Mouse (Mus musculus) thymus, adult 2 months (tissue): ENCODE measurements around the gene Nelfa. TPM values are rescaled to one million over a fixed set of nuclear protein-coding genes. Genes with fewer than 3 reads are reported as not detected.
A peak's percentile ranks its signal among the peaks of the same experiment; 100 is the strongest.

ENCODE experiments used
- DNase-seq: peaks from one replicate; pipeline ENCODE4 v3.0.0; 2021
- H3K27ac ChIP-seq: fragments of 200-500 bp; 2 replicates; pipeline ENCODE4 v1.5.1; 2012; ENCODE audit warnings: low read length, control low read depth; ENCODE audit not compliant: control insufficient read depth, insufficient read depth
- H3K27me3 ChIP-seq: fragments of 200-500 bp; 2 replicates; pipeline ENCODE4 v1.6.1; 2012; ENCODE audit warnings: mild to moderate bottlenecking, low read length, moderate library complexity, mixed read lengths; ENCODE audit not compliant: control insufficient read depth, insufficient read depth
- H3K36me3 ChIP-seq: fragments of 200-500 bp; 2 replicates; pipeline ENCODE4 v1.6.1; 2012; ENCODE audit warnings: mild to moderate bottlenecking, low read length, moderate library complexity; ENCODE audit not compliant: control insufficient read depth, insufficient read depth
- H3K4me1 ChIP-seq: fragments of 200-500 bp; replicated peaks from 2 replicates; pipeline ENCODE4 v1.6.1; 2012; ENCODE audit warnings: low read length; ENCODE audit not compliant: control insufficient read depth, insufficient read depth
- H3K4me3 ChIP-seq: fragments of 200-500 bp; 2 replicates; pipeline ENCODE4 v1.5.1; 2012; ENCODE audit warnings: mild to moderate bottlenecking, low read length, control low read depth, moderate library complexity; ENCODE audit not compliant: control insufficient read depth, insufficient read depth
- CTCF ChIP-seq: fragments of 200-500 bp; IDR thresholded peaks from 2 replicates; pipeline ENCODE4 v1.5.1; 2012; ENCODE audit warnings: mild to moderate bottlenecking, control low read depth, low read length, moderate library complexity, borderline replicate concordance; ENCODE audit not compliant: control insufficient read depth, poor library complexity, insufficient read depth; ENCODE audit errors: extremely low read depth
- POLR2A ChIP-seq: fragments of 200-500 bp; IDR thresholded peaks from 2 replicates; pipeline ENCODE4 v1.6.1; 2012; ENCODE audit warnings: mild to moderate bottlenecking, low read length, control low read depth, moderate library complexity; ENCODE audit not compliant: control insufficient read depth, poor library complexity, insufficient read depth; ENCODE audit errors: extremely low read depth
- WGBS: fragments of 180-500 bp; shearing (Covaris S2); methylation state at CpG from one replicate; pipeline ENCODE4 v1.1.7; 2018; 5-methylcytosine and 5-hydroxymethylcytosine counted together
- polyA plus RNA-seq: library from polyadenylated mRNA; depleted of rRNA; stranded (reverse); fragments of >200 nt; gene quantifications from 2 replicates; pipeline ENCODE4 v1.2.3, GENCODE M21; 2012; rRNA removed

Gene Nelfa
- 85.1 and 100 TPM in 2 replicates for polyA plus RNA-seq

DNA sequence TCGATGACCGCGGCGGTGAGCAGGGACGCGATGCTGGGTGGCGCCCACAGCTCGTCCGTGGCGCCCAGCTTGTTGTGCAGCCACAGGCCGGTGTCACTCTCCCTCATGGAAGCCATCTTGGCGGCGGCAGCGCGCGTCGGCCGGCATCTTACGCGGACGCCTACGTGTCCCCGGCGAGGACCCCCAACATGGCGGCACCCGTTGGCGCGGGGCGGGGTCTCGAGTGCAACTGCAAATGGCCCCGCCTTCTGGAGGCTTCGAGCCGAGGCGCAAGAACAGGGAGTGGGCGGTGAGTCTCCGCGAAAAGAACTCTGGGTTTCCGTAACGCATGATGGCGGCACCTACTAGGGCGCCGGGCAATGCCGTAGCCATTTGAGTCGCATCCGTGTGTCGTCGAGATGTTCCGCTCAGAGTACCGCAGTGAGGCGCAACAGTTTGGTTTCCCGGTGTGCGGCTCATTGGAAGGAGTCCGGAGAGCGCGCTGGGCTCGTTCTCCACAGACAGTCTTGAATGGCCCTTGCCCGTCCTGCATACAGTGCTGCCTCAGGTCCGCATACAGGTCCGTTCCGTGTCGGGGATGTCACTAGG is at the start of gene Nelfa:
Gene Nelfa, minus strand, starts transcription at position 294 of the 588 bp plus-strand sequence.
- under 1% methylated on average over 61 of the region's 61 CpGs for WGBS

DNA sequence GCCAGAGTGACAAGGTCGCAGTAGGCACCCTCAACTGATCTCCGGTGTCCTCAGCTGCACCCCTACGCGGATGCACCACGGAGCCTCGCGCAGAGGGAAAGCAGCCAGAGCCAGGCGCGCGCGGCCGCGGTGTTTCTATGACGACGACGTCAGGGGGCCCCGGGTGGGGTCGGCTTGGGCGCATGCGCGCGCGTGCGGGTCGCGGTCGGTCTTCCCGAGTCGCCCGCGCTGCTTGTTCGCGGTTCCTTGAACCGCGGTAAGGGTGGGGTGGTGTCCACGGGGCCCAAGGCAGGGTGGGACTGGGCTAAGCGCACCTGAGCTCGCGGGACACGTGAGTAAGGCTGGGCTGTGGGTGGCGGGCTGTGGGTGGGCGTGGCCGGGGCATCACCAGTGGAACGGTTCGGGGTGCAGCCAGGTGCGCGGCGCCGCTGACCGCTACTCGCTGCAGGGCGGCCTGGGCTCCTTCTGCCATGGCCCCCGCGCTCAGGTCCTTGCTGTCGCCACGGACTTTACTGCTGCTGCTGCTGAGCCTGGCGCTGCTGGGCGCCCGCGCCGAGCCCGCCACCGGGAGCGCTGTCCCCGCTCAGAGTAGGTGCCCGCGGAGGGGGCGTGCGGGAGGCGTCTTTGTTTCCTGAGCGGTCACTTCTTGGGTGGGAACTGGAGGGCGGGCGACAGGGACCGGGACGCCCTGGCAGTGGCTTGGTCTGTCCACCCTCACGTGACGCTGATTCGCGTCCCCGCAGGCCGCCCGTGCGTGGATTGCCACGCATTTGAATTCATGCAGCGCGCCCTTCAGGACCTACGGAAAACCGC is 47.3 kb upstream of the Nelfa start, which contains the start of gene Gm1673:
Gene Gm1673, plus strand, starts transcription at position 125 of the 813 bp plus-strand sequence.
- TF ChIP-seq POLR2A (no peak), CTCF (no peak)
- Histone ChIP-seq H3K27ac (no peak within 1 kb of the TSS), H3K4me1 (peaks cover 7% of the 10 kb centered on the region), H3K27me3 (no peaks in the 10 kb centered on the region), H3K4me3 (peak within 1 kb of the TSS; percentile 82), H3K36me3 (no peaks in the 10 kb centered on the region)
- WGBS: 1% methylated on average over 88 of the region's 88 CpGs
- DNase-seq: peak; percentile 88

More for the DNA sequence above, at the start of gene Nelfa:
- Histone ChIP-seq H3K27me3 (no peaks in the 10 kb centered on the region), H3K27ac (peak within 1 kb of the TSS; percentile 64), H3K36me3 (no peaks in the 10 kb centered on the region), H3K4me3 (peak within 1 kb of the TSS; percentile 94), H3K4me1 (peaks cover 7% of the 10 kb centered on the region)
- peak; percentile 97 for DNase-seq
- TF ChIP-seq CTCF: no peak
- TF ChIP-seq POLR2A: peak; percentile 55; the same call in 1 of the 2 replicates

DNA sequence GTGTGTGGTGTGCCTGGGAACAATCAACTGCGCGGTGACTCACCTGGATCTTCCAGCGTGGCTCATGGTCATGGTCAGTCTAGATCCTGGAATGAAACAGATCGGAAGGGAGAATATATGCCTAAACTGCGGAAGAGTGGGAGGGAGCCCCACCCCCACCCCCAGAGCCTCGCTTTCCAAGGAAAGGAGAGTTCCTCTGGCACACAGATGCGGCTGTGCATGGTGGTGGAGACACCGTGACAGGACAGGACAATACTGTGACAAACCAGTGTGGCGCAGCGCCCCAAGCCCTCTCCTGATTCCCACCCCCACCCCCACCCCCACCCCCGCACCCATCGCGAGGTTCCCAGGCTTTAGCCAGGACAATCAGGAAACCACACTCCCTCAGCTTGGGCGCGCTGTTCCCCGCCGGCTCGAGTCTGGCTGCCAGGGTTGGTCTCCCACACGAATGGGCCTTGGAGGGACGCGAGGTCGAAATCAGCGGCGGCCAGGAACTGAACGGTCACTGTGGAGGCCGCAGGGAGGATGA is 46.6 kb upstream of the Nelfa start:
- WGBS: 17% methylated on average over 26 of the region's 26 CpGs
- no peak overlapping the region for H3K27ac ChIP-seq
- TF ChIP-seq CTCF (no peak), POLR2A (no peak)

DNA sequence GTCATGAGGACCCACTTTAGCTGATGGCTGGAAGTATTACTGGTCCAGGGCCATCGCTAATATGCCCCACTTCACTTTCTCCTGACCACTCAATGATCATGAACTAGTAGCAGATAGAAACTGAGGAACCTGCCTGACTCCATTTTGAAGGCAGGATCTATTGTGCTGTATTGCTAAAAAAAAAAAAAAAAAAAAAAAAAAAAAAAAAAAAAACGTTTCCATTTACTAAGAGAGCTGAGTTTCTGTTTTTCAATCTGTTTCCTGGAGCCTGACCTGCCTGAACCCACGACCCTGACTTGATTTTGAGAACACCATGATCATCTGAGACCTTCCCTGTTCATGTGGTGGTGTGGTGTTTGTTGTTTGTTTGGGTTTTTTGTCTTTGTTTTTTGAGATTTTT is 40.1 kb upstream of the Nelfa start:
- no peak for DNase-seq
- no peak overlapping the region for H3K4me3 ChIP-seq
- H3K27ac ChIP-seq: no peak overlapping the region
- no peaks in the 10 kb centered on the region; the same call in 1 of the 2 replicates for H3K27me3 ChIP-seq
- no peaks in the 10 kb centered on the region for H3K4me1 ChIP-seq
- 32% methylated on average over 3 of the region's 3 CpGs for WGBS
- H3K36me3 ChIP-seq: no peaks in the 10 kb centered on the region
- TF ChIP-seq CTCF (no peak), POLR2A (no peak)

More for the DNA sequence above, 46.6 kb upstream of the Nelfa start:
- DNase-seq: no peak
- Histone ChIP-seq H3K27me3 (no peaks in the 10 kb centered on the region), H3K36me3 (no peaks in the 10 kb centered on the region), H3K4me1 (peaks cover 7% of the 10 kb centered on the region), H3K4me3 (peak overlapping the region; percentile 82)

DNA sequence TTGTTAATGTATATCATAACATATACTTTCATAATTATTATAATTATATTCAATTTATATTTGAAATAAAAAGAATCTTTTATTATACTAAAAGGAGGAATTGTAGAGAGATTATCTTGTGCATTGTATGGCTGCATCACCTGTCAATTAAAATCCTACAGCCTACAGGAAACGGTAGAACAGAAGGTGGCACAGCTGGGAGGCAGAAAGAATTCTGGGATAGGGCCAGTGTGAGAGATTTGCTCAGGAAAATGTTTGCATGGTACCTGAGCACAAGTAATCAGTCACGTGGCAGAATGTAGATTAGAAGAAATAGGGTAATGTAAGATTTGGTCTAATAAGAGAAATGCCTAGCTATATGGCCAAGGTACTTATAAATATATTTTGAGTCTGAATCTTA is 38.5 kb upstream of the Nelfa start:
- TF ChIP-seq POLR2A (no peak), CTCF (no peak)
- no peak overlapping the region for H3K4me3 ChIP-seq
- 81% methylated on average over 2 of the region's 2 CpGs for WGBS
- no peaks in the 10 kb centered on the region; the same call in 1 of the 2 replicates for H3K27me3 ChIP-seq
- no peak overlapping the region for H3K27ac ChIP-seq
- no peaks in the 10 kb centered on the region for H3K36me3 ChIP-seq
- H3K4me1 ChIP-seq: no peaks in the 10 kb centered on the region
- DNase-seq: no peak

DNA sequence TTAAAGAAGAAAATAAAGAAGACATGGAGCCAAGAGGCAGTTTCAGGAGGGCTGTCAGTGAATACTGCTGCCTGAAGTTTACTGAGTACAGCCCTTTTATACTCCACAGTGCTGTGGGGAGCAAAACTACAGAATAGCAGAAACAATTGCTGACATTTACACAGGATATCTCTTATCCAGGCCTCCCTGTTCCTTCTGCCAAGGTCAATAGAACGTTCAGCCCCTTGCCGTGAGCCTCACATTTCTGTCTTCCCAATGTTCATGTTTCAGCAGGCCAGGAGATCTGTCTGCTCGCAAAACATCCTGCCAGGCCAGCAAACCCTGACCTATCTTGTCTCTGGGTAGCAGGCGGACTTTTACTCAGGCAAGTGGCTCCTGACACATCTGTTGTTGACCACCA is 23.2 kb upstream of the Nelfa start:
- H3K4me3 ChIP-seq: no peak overlapping the region
- no peak overlapping the region for H3K27ac ChIP-seq
- no peaks in the 10 kb centered on the region for H3K27me3 ChIP-seq
- 94% methylated on average over 4 of the region's 4 CpGs for WGBS
- H3K36me3 ChIP-seq: no peaks in the 10 kb centered on the region
- TF ChIP-seq POLR2A (no peak), CTCF (no peak)
- DNase-seq: no peak
- H3K4me1 ChIP-seq: 0 out of 2 replicates have a peak, but pooled peaks cover 2% of the 10 kb centered on the region
